ENCODE assay signal across 20 mouse cellular contexts in the genomic region with DNA sequence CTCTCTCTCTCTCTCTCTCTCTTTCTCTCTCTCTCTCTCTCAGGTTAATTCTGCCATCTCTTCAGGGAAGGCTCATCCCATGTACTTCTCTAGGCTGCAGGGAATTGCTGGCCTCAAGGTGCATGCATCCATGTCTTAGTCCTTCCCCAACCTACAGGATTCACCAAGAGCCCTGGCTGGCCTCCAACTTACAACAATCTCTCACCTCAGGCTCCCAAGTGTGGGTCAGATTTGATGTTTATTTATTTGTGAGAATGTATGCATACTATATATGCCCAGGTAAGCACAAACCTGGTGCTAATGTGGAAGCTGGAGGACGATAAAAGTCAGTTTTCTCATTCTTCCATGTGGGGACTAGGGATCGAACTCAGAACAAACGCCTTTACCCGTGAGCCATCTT. TPM values are rescaled to one million over a fixed set of nuclear protein-coding genes. Genes with fewer than 3 reads are reported as not detected.
DNase-seq lines count a peak whose midpoint lies in the region; ATAC-seq and TF ChIP-seq lines count a peak whose summit lies in the region.
"Had no signal": no experiment of that assay in that cellular context is flagged by ENCODE, and none has a peak within 500 bp of the region (broad histone marks: within the 10 kb centered on the region; RNA-seq: fewer than 3 reads in every experiment).

No protein-coding gene starts in this region.

- no peaks in the 10 kb centered on the region for H3K9me3 ChIP-seq in forebrain, embryonic 15.5 days
- no peaks in the 10 kb centered on the region for H3K9me3 ChIP-seq in forebrain, embryonic 11.5 days (ENCODE audit: control insufficient read depth, low read length)
- no peaks in the 10 kb centered on the region for H3K9me3 ChIP-seq in heart, postnatal 0 days (replicated peaks; ENCODE audit: control insufficient read depth, low read length)
- no peaks in the 10 kb centered on the region for H3K9me3 ChIP-seq in neural tube, embryonic 15.5 days (replicated peaks)
- H3K9me3 ChIP-seq: embryonic facial prominence, embryonic 10.5 days; heart, embryonic 15.5 days; limb, embryonic 10.5 days; liver, embryonic 12.5 days had no signal

- H3K4me2 ChIP-seq in forebrain, embryonic 15.5 days (replicated peaks), result no peak overlapping the region
- no peak overlapping the region for H3K4me2 ChIP-seq in forebrain, embryonic 11.5 days (ENCODE audit: low read depth, low read length, severe bottlenecking)
- no peak overlapping the region for H3K4me2 ChIP-seq in heart, postnatal 0 days (ENCODE audit: low read depth, low read length)
- H3K4me2 ChIP-seq in neural tube, embryonic 15.5 days, result no peak overlapping the region
- H3K4me2 ChIP-seq: liver, embryonic 12.5 days had no signal

- no peak for ATAC-seq in forebrain, embryonic 15.5 days (replicated peaks)
- no peak for ATAC-seq in forebrain, embryonic 11.5 days (replicated peaks; ENCODE audit: low FRiP score)
- no peak for ATAC-seq in heart, postnatal 0 days (ENCODE audit: insufficient read depth, low read depth)
- no peak for ATAC-seq in neural tube, embryonic 15.5 days (ENCODE audit: low FRiP score)
- ATAC-seq: forebrain, embryonic 14.5 days; intestine, embryonic 16.5 days; liver, embryonic 12.5 days; midbrain, embryonic 16.5 days had no signal

- no peak for TF ChIP-seq POLR2A in spleen, adult 2 months (IDR thresholded peaks at IDR 0.05; ENCODE audit: low read depth, low read length)

- WGBS in forebrain, embryonic 15.5 days, result 82% methylated on average over 4 of the region's 4 CpGs
- WGBS in forebrain, embryonic 11.5 days, result 86% methylated on average over 4 of the region's 4 CpGs
- WGBS in heart, postnatal 0 days, result 89% methylated on average over 4 of the region's 4 CpGs
- WGBS in spleen, adult 2 months, result 92% methylated on average over 4 of the region's 4 CpGs
- WGBS in neural tube, embryonic 15.5 days, result 89% methylated on average over 4 of the region's 4 CpGs

- no peak for TF ChIP-seq EP300 in heart, postnatal 0 days (IDR thresholded peaks at IDR 0.05; ENCODE audit: low read depth)

- peak overlapping the region; percentile 62; the same call in 1 of the 2 replicates for H3K27ac ChIP-seq in forebrain, embryonic 15.5 days (replicated peaks)
- no peak overlapping the region for H3K27ac ChIP-seq in forebrain, embryonic 11.5 days (ENCODE audit: low read depth, low read length)
- peak overlapping the region; percentile 71 for H3K27ac ChIP-seq in heart, postnatal 0 days (ENCODE audit: low read depth)
- H3K27ac ChIP-seq in spleen, adult 2 months (ENCODE audit: insufficient read depth, low read length), result peak overlapping the region; percentile 86
- H3K27ac ChIP-seq in neural tube, embryonic 15.5 days (replicated peaks), result no peak overlapping the region
- H3K27ac ChIP-seq: limb, embryonic 10.5 days; liver, embryonic 12.5 days had no signal

- H3K4me1 ChIP-seq in forebrain, embryonic 15.5 days, result peaks cover 53% of the 10 kb centered on the region
- H3K4me1 ChIP-seq in forebrain, embryonic 11.5 days (replicated peaks; ENCODE audit: control insufficient read depth, insufficient read depth, low read length), result 0 out of 2 replicates have a peak, but pooled peaks cover 6% of the 10 kb centered on the region
- H3K4me1 ChIP-seq in heart, postnatal 0 days (ENCODE audit: control insufficient read depth, insufficient read depth), result peaks cover 39% of the 10 kb centered on the region
- H3K4me1 ChIP-seq in spleen, adult 2 months (ENCODE audit: control insufficient read depth, insufficient read depth, insufficient read length), result peaks cover 17% of the 10 kb centered on the region; the same call in 1 of the 2 replicates
- peaks cover 40% of the 10 kb centered on the region for H3K4me1 ChIP-seq in neural tube, embryonic 15.5 days

- H3K36me3 ChIP-seq in forebrain, embryonic 15.5 days, result no peaks in the 10 kb centered on the region
- no peaks in the 10 kb centered on the region for H3K36me3 ChIP-seq in forebrain, embryonic 11.5 days (ENCODE audit: control insufficient read depth, insufficient read depth, low read length)
- peaks cover 6% of the 10 kb centered on the region; the same call in 1 of the 2 replicates for H3K36me3 ChIP-seq in heart, postnatal 0 days (replicated peaks; ENCODE audit: control insufficient read depth, insufficient read depth, low read length)
- H3K36me3 ChIP-seq in spleen, adult 2 months (ENCODE audit: control insufficient read depth, insufficient read depth, low read length), result no peaks in the 10 kb centered on the region
- H3K36me3 ChIP-seq in neural tube, embryonic 15.5 days, result 0 out of 2 replicates have a peak, but pooled peaks cover 3% of the 10 kb centered on the region

- no peak for TF ChIP-seq CTCF in heart, postnatal 0 days (IDR thresholded peaks at IDR 0.05; ENCODE audit: low read depth)
- no peak for TF ChIP-seq CTCF in spleen, adult 2 months (IDR thresholded peaks at IDR 0.05; ENCODE audit: extremely low read depth, insufficient read depth, insufficient read length, insufficient replicate concordance)

- no peak for DNase-seq in forebrain, embryonic 11.5 days (ENCODE audit: low spot score)
- no peak for DNase-seq in heart, postnatal 0 days (ENCODE audit: low spot score)
- DNase-seq in heart, adult 18-20 months, result no peak
- no peak for DNase-seq in spleen, adult 2 months (ENCODE audit: low read depth in 1 of 2, low spot score in 2 of 2)
- no peak for DNase-seq in spleen, postnatal 36 days (ENCODE audit: low spot score in 2 of 2)
- DNase-seq: adrenal gland, adult 8-10 months; kidney, postnatal 36 days; layer of hippocampus, adult 9-11 months; lung, adult 2 months; lung, postnatal 36 days had no signal

- no peaks in the 10 kb centered on the region for H3K27me3 ChIP-seq in forebrain, embryonic 15.5 days
- no peaks in the 10 kb centered on the region for H3K27me3 ChIP-seq in forebrain, embryonic 11.5 days (ENCODE audit: control insufficient read depth, insufficient read depth, low read length)
- no peaks in the 10 kb centered on the region for H3K27me3 ChIP-seq in heart, postnatal 0 days (ENCODE audit: control insufficient read depth, insufficient read depth, low read length)
- H3K27me3 ChIP-seq in spleen, adult 2 months (ENCODE audit: control insufficient read depth, insufficient read depth, low read length), result no peaks in the 10 kb centered on the region
- H3K27me3 ChIP-seq in neural tube, embryonic 15.5 days (replicated peaks), result no peaks in the 10 kb centered on the region
- H3K27me3 ChIP-seq: heart, embryonic 15.5 days; liver, embryonic 12.5 days; Patski had no signal

- no peak overlapping the region for H3K4me3 ChIP-seq in forebrain, embryonic 15.5 days
- H3K4me3 ChIP-seq in forebrain, embryonic 11.5 days (ENCODE audit: low read depth, low read length), result no peak overlapping the region
- no peak overlapping the region for H3K4me3 ChIP-seq in heart, postnatal 0 days (ENCODE audit: low read depth, low read length)
- no peak overlapping the region for H3K4me3 ChIP-seq in spleen, adult 2 months (ENCODE audit: extremely low read depth, insufficient read depth, insufficient read length)
- no peak overlapping the region for H3K4me3 ChIP-seq in neural tube, embryonic 15.5 days (replicated peaks)
- H3K4me3 ChIP-seq: embryonic facial prominence, embryonic 10.5 days; limb, embryonic 10.5 days; liver, embryonic 12.5 days had no signal

- H3K9ac ChIP-seq in forebrain, embryonic 15.5 days (replicated peaks), result no peak overlapping the region
- H3K9ac ChIP-seq in forebrain, embryonic 11.5 days (ENCODE audit: low read length), result no peak overlapping the region
- H3K9ac ChIP-seq in heart, postnatal 0 days (replicated peaks; ENCODE audit: low read depth, low read length), result no peak overlapping the region
- H3K9ac ChIP-seq in neural tube, embryonic 15.5 days (replicated peaks), result no peak overlapping the region
- H3K9ac ChIP-seq: liver, embryonic 12.5 days had no signal

RNA-seq across cellular contexts. Expression of a gene that starts 5.8 kb away (rescaled TPM):
- 4.4 and 5.5 TPM in 2 replicates for polyA plus RNA-seq in forebrain, embryonic 15.5 days (2015; fragmentation: Nextera tagmentation; extraction: Ambion mirVana)
- polyA plus RNA-seq in forebrain, embryonic 11.5 days (2014; fragmentation: Nextera tagmentation; extraction: Ambion mirVana), result 4.3 and 4.6 TPM in 2 replicates
- 24.8 and 54.7 TPM in 2 replicates for total RNA-seq in heart, postnatal 0 days (2014; rRNA removed; ENCODE audit: low replicate concordance)
- 2.5 and 3.0 TPM in 2 replicates for polyA plus RNA-seq in heart, postnatal 0 days (2015; fragmentation: Nextera tagmentation; extraction: Ambion mirVana)
- total RNA-seq in heart, adult 18-20 months (2021), result 10 to 100 TPM; 46.0 to 53.0 TPM
- 11.2 and 11.4 TPM in 2 replicates for polyA plus RNA-seq in spleen, adult 2 months (2012; rRNA removed)
- polyA plus RNA-seq in neural tube, embryonic 15.5 days (2015; fragmentation: Nextera tagmentation; extraction: Ambion mirVana), result 2.6 and 4.2 TPM in 2 replicates

Comparison
In these comparisons a context has a peak if more than half of its experiments do, and no peak if none do; other contexts are left out.
1. H3K27ac ChIP-seq: peak in forebrain, embryonic 15.5 days (single experiment), heart, postnatal 0 days (single experiment) and spleen, adult 2 months (single experiment); none in forebrain, embryonic 11.5 days (single experiment) and neural tube, embryonic 15.5 days (single experiment).